Mouse (Mus musculus) testis, adult 2 months (tissue): ENCODE results near the gene Lcmt1. TPM values are rescaled to one million over a fixed set of nuclear protein-coding genes. Genes with fewer than 3 reads are reported as not detected.

Source experiments
- H3K27ac ChIP-seq: fragments of 200-500 bp; 2 replicates; pipeline ENCODE4 v1.5.1; 2012; ENCODE audit warnings: low read depth, low read length; ENCODE audit not compliant: control insufficient read depth, insufficient read depth
- H3K27me3 ChIP-seq: fragments of 200-500 bp; 2 replicates; pipeline ENCODE4 v1.6.1; 2012; ENCODE audit warnings: mild to moderate bottlenecking, low read length, moderate library complexity; ENCODE audit not compliant: control insufficient read depth, insufficient read depth
- H3K36me3 ChIP-seq: fragments of 200-500 bp; 2 replicates; pipeline ENCODE4 v1.6.1; 2012; ENCODE audit warnings: mild to moderate bottlenecking, low read length; ENCODE audit not compliant: control insufficient read depth, insufficient read depth
- H3K4me1 ChIP-seq: fragments of 200-500 bp; 2 replicates; pipeline ENCODE4 v1.6.1; 2012; ENCODE audit warnings: low read length; ENCODE audit not compliant: control insufficient read depth, insufficient read depth
- H3K4me3 ChIP-seq: fragments of 200-500 bp; 2 replicates; pipeline ENCODE4 v1.5.1; 2012; ENCODE audit warnings: low read depth, mild to moderate bottlenecking, low read length, moderate library complexity, mixed read lengths; ENCODE audit not compliant: control insufficient read depth
- CTCF ChIP-seq: fragments of 200-500 bp; IDR thresholded peaks from 2 replicates; pipeline ENCODE4 v1.5.1; 2012; ENCODE audit warnings: low read depth, mild to moderate bottlenecking, inconsistent platforms, low read length, moderate library complexity; ENCODE audit not compliant: control insufficient read depth, insufficient read depth, insufficient replicate concordance
- POLR2A ChIP-seq: fragments of 200-500 bp; IDR thresholded peaks from 2 replicates; pipeline ENCODE4 v1.6.1; 2012; ENCODE audit warnings: low read depth, mild to moderate bottlenecking, inconsistent platforms, low read length, moderate library complexity; ENCODE audit not compliant: control insufficient read depth
- polyA plus RNA-seq: library from polyadenylated mRNA; depleted of rRNA; stranded (reverse); fragments of >200 nt; gene quantifications from 2 replicates; pipeline ENCODE4 v1.2.3, GENCODE M21; 2012

Gene Lcmt1
- polyA plus RNA-seq, 1 experiment, result 33.6 TPM

GRCm38 (mm10) chr7:123361229-123361980, 8.2 kb upstream of the Lcmt1 start:
- Histone ChIP-seq H3K4me3 (no peak overlapping the region), H3K4me1 (no peaks in the 10 kb centered on the region; the same call in 1 of the 2 replicates), H3K27ac (no peak overlapping the region), H3K27me3 (no peaks in the 10 kb centered on the region), H3K36me3 (no peaks in the 10 kb centered on the region)
- TF ChIP-seq POLR2A, result no peak
- TF ChIP-seq CTCF, result no peak

DNA sequence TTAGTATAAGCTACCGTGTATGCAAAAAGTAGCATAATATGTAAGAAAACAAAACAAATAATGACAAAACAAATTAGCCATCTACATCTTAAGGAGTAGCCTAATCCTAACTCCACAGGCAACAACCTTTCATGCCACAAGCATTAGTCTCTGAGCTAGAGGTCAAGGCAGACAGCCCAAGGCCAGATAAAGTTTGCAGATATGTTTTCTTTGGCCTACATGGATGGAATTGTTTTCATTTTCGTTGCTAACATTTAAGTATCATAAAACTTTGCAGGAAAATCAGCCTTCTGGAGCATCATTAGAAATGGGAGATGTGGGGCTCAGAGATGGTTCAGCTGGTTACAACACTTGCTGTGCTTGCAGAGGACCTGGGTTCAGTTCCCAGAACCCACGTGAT, 6.8 kb upstream of the Lcmt1 start:
- TF ChIP-seq CTCF, result no peak
- no peak for TF ChIP-seq POLR2A
- no peaks in the 10 kb centered on the region for H3K27me3 ChIP-seq
- H3K4me3 ChIP-seq, result no peak overlapping the region
- no peaks in the 10 kb centered on the region for H3K36me3 ChIP-seq
- H3K27ac ChIP-seq, result no peak overlapping the region
- H3K4me1 ChIP-seq, result no peaks in the 10 kb centered on the region; the same call in 1 of the 2 replicates

- TF ChIP-seq POLR2A (no peak), CTCF (no peak)
- no peaks in the 10 kb centered on the region for H3K36me3 ChIP-seq
These were observed 5.6 kb upstream of the Lcmt1 start for GRCm38 (mm10) chr7:123363971-123364370.

DNA sequence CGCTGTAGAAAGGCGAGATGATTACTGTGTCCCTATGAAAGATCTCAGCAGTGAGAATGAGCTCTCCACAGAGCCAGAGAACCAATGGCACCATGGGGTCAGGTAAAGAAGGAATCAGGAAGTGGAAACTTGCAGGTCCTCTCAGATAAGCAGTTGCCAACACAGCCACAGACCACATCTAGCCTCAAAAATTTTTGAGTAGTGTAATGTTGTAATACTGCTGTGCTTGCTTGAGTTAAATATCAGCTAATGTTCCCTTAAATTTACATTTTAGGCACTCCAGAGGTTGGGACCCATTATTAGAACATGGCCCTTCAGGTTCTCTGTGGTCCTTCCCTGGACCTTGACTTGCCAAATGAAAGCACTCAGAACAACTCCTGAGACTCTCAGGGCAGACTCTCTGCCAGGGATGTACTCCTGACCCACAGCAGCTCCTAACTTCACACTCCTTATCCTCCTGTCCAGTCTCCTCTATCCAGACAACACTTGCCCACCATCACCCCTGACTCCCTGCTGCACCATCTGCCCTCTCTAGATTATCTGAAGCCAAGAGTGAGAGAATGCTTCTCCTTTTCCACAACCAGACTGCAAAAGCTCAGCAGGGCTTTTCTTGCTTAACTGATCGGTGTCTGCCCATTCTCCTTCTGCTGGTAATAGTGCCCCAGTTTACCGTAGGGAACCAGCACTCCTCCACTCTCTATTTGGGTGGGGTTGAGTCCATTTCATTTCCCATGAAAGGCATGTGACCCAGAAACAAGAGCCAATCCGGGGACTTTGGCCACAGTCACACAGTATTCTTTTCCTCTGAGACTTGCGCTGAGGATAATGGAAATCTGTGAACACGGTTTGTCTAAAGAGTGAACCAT, 3.5 kb upstream of the Lcmt1 start:
- TF ChIP-seq CTCF, result no peak
- TF ChIP-seq POLR2A, result no peak
- Histone ChIP-seq H3K4me1 (peaks cover 3% of the 10 kb centered on the region; the same call in 1 of the 2 replicates), H3K27ac (no peak overlapping the region), H3K36me3 (no peaks in the 10 kb centered on the region), H3K4me3 (no peak overlapping the region), H3K27me3 (no peaks in the 10 kb centered on the region)

More at GRCm38 (mm10) chr7:123363971-123364370, 5.6 kb upstream of the Lcmt1 start:
- Histone ChIP-seq H3K4me1 (no peaks in the 10 kb centered on the region; the same call in 1 of the 2 replicates), H3K27me3 (no peaks in the 10 kb centered on the region), H3K27ac (no peak overlapping the region), H3K4me3 (no peak overlapping the region)

DNA sequence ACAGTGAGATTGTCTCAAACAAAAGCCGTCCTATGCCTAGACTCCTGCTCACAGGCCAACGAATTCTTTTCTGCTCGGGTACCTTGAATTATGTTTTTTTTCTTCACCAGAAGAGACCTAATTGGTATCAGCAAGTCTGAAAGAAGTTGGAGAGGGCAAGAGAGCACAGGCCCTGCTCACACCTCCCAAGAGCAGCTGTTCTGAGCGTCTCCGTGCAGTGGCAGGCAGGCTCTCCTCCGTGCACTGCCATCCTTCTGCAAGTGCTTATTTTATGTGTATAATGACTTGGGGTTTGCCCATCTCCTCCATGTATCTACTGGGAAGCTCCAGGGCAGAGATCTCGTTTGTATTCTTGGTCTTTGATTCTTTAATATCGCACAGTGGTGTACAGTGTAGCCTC, 2.8 kb upstream of the Lcmt1 start:
- no peaks in the 10 kb centered on the region for H3K36me3 ChIP-seq
- H3K4me3 ChIP-seq, result no peak overlapping the region
- TF ChIP-seq CTCF, result no peak
- TF ChIP-seq POLR2A, result no peak
- H3K4me1 ChIP-seq, result peaks cover 3% of the 10 kb centered on the region; the same call in 1 of the 2 replicates
- H3K27ac ChIP-seq, result no peak overlapping the region
- H3K27me3 ChIP-seq, result no peaks in the 10 kb centered on the region

- H3K27ac ChIP-seq, result no peak overlapping the region
- H3K27me3 ChIP-seq, result no peaks in the 10 kb centered on the region
- no peaks in the 10 kb centered on the region for H3K36me3 ChIP-seq
- H3K4me1 ChIP-seq, result peaks cover 3% of the 10 kb centered on the region; the same call in 1 of the 2 replicates
- TF ChIP-seq CTCF, result no peak
- TF ChIP-seq POLR2A, result no peak
- no peak overlapping the region for H3K4me3 ChIP-seq
These were observed 2.1 kb upstream of the Lcmt1 start for GRCm38 (mm10) chr7:123367218-123368150.
